Comparison of ENCODE assay signal across 19 mouse cellular contexts in genomic region chr1:21613933-21614332, GRCm38 (mm10).
DNase-seq lines count a peak whose midpoint lies in the region; ATAC-seq and TF ChIP-seq lines count a peak whose summit lies in the region.
"Had no signal": no experiment of that assay in that cellular context is flagged by ENCODE, and none has a peak within 500 bp of the region (broad histone marks: within the 10 kb centered on the region; RNA-seq: fewer than 3 reads in every experiment).

No protein-coding gene starts in this region.

- no peak overlapping the region for H3K4me3 ChIP-seq in heart, embryonic 14.5 days (ENCODE audit: control insufficient read depth in 1 of 2, insufficient read depth in 1 of 2, low read depth in 1 of 2, low read length in 2 of 2)
- no peak overlapping the region for H3K4me3 ChIP-seq in midbrain, embryonic 10.5 days
- H3K4me3 ChIP-seq in kidney, adult 2 months (ENCODE audit: insufficient read depth, low read depth, low read length): no peak overlapping the region
- H3K4me3 ChIP-seq: forebrain, embryonic 13.5 days; limb, embryonic 13.5 days had no signal

- 0 out of 2 replicates have a peak overlapping the region, but pooled peaks have one; percentile 7 for H3K4me2 ChIP-seq in heart, embryonic 14.5 days (ENCODE audit: low read length)
- H3K4me2 ChIP-seq: forebrain, embryonic 13.5 days; limb, embryonic 13.5 days had no signal

- DNase-seq in gastrocnemius, adult 18-20 months (ENCODE audit: low spot score): peak; percentile 4
- DNase-seq in gastrocnemius, postnatal 4 days (ENCODE audit: low spot score in 2 of 2): no peak
- DNase-seq in heart, adult 18-20 months: peak; percentile 24 to 28
- peak; percentile 37 for DNase-seq in lung, postnatal 14 days
- DNase-seq in midbrain, embryonic 10.5 days (ENCODE audit: low spot score): no peak
- DNase-seq in kidney, adult 2 months: no peak
- DNase-seq: B cell, adult 2 months; cerebellum, adult 8-10 months; kidney, adult 11 months; kidney, postnatal 25 days; layer of hippocampus, adult 9-11 months; midbrain, embryonic 14.5 days; retina, postnatal 1 day had no signal

- 12% methylated on average over 2 of the region's 2 CpGs for WGBS in heart, embryonic 14.5 days
- 81% methylated on average over 2 of the region's 2 CpGs for WGBS in midbrain, embryonic 10.5 days
- WGBS in kidney, adult 2 months: 45% methylated on average over 2 of the region's 2 CpGs

- H3K9ac ChIP-seq in heart, embryonic 14.5 days (ENCODE audit: low read length): no peak overlapping the region
- H3K9ac ChIP-seq: forebrain, embryonic 13.5 days; limb, embryonic 13.5 days; liver, embryonic 14.5 days had no signal

- H3K9me3 ChIP-seq in heart, embryonic 14.5 days (ENCODE audit: control insufficient read depth, low read length): no peaks in the 10 kb centered on the region
- no peaks in the 10 kb centered on the region for H3K9me3 ChIP-seq in midbrain, embryonic 10.5 days (replicated peaks)
- H3K9me3 ChIP-seq: forebrain, embryonic 13.5 days; limb, embryonic 13.5 days had no signal

- peaks cover 2 to 12% of the 10 kb centered on the region in 2 experiments; a peak in 3 of 4 replicates for H3K4me1 ChIP-seq in heart, embryonic 14.5 days (ENCODE audit: control insufficient read depth in 2 of 2, insufficient read depth in 2 of 2, low read length in 2 of 2)
- no peaks in the 10 kb centered on the region for H3K4me1 ChIP-seq in midbrain, embryonic 10.5 days
- H3K4me1 ChIP-seq in kidney, adult 2 months (ENCODE audit: control insufficient read depth, insufficient read depth, low read length): no peaks in the 10 kb centered on the region
- H3K4me1 ChIP-seq: forebrain, embryonic 13.5 days; limb, embryonic 13.5 days had no signal

- TF ChIP-seq CTCF in kidney, adult 2 months (conservative IDR thresholded peaks at IDR 0.05; ENCODE audit: insufficient read depth, insufficient read length, low read depth, low read length): no peak

- H3K27ac ChIP-seq in heart, embryonic 14.5 days (replicated peaks in 1 of 2; ENCODE audit: control insufficient read depth in 1 of 2, insufficient read depth in 1 of 2, low read depth in 2 of 2, low read length in 2 of 2): peak overlapping the region in 1 of 2 experiments; percentile 53; a peak in 2 of 4 replicates
- no peak overlapping the region for H3K27ac ChIP-seq in midbrain, embryonic 10.5 days (replicated peaks)
- no peak overlapping the region for H3K27ac ChIP-seq in kidney, adult 2 months (ENCODE audit: insufficient read depth, low read depth, low read length)
- H3K27ac ChIP-seq: forebrain, embryonic 13.5 days; hindbrain, postnatal 0 days; limb, embryonic 13.5 days; liver, embryonic 14.5 days had no signal

- peak; percentile 50; the same call in 1 of the 2 replicates for ATAC-seq in heart, embryonic 14.5 days (ENCODE audit: insufficient number of reproducible peaks, insufficient read depth, low FRiP score, low read depth)
- ATAC-seq in frontal cortex, adult (ENCODE audit: low TSS enrichment): no peak
- ATAC-seq: forebrain, embryonic 13.5 days; hindbrain, postnatal 0 days had no signal

- H3K27me3 ChIP-seq in heart, embryonic 14.5 days (ENCODE audit: control insufficient read depth, insufficient read depth, low read length): no peaks in the 10 kb centered on the region
- no peaks in the 10 kb centered on the region for H3K27me3 ChIP-seq in midbrain, embryonic 10.5 days (ENCODE audit: low read depth, poor library complexity, severe bottlenecking)
- no peaks in the 10 kb centered on the region for H3K27me3 ChIP-seq in kidney, adult 2 months (replicated peaks; ENCODE audit: control insufficient read depth, insufficient read depth, low read length)
- H3K27me3 ChIP-seq: forebrain, embryonic 13.5 days; limb, embryonic 13.5 days had no signal

- TF ChIP-seq POLR2A in kidney, adult 2 months (IDR thresholded peaks at IDR 0.05; ENCODE audit: low read depth, low read length): no peak

- H3K36me3 ChIP-seq in heart, embryonic 14.5 days (ENCODE audit: control insufficient read depth, insufficient read depth, low read length): no peaks in the 10 kb centered on the region
- H3K36me3 ChIP-seq in midbrain, embryonic 10.5 days: no peaks in the 10 kb centered on the region
- no peaks in the 10 kb centered on the region for H3K36me3 ChIP-seq in kidney, adult 2 months (ENCODE audit: control insufficient read depth, insufficient read depth, low read length)
- H3K36me3 ChIP-seq: limb, embryonic 13.5 days had no signal

Comparison
In these comparisons a context has a peak if more than half of its experiments do, and no peak if none do; other contexts are left out.
1. DNase-seq: peak in gastrocnemius, adult 18-20 months (single experiment), heart, adult 18-20 months (2 of 2) and lung, postnatal 14 days (single experiment); none in gastrocnemius, postnatal 4 days (0 of 2), midbrain, embryonic 10.5 days (single experiment) and kidney, adult 2 months (single experiment).